Mouse (Mus musculus) neural tube, embryonic 14.5 days (tissue): ENCODE data around the gene Cnih2. TPM values are rescaled to one million over a fixed set of nuclear protein-coding genes. Genes with fewer than 3 reads are reported as not detected.
A peak's percentile ranks its signal among the peaks of the same experiment; 100 is the strongest.

ENCODE experiments used
- ATAC-seq: fragments of 200-750 bp; cut with Nextera tagmentation; 2 replicates; pipeline ENCODE4 v1.8.0; 2017; ENCODE audit warnings: low read depth, mild to moderate bottlenecking, moderate TSS enrichment, moderate library complexity
- H3K27ac ChIP-seq: fragments of 300-500 bp; sonication (generic); 2 replicates; pipeline ENCODE4 v1.5.1; 2014; ENCODE audit warnings: low read depth, mild to moderate bottlenecking, control low read depth, low read length, moderate library complexity, mixed read lengths
- H3K27me3 ChIP-seq: fragments of 300-500 bp; sonication (generic); 2 replicates; pipeline ENCODE4 v1.6.1; 2014; ENCODE audit warnings: low read length; ENCODE audit not compliant: control insufficient read depth, insufficient read depth
- H3K36me3 ChIP-seq: fragments of 300-500 bp; sonication (generic); 2 replicates; pipeline ENCODE4 v1.6.1; 2014; ENCODE audit warnings: low read length, mixed read lengths; ENCODE audit not compliant: control insufficient read depth, insufficient read depth
- H3K4me1 ChIP-seq: fragments of 300-500 bp; sonication (generic); 2 replicates; pipeline ENCODE4 v1.6.1; 2014; ENCODE audit warnings: low read length; ENCODE audit not compliant: control insufficient read depth, insufficient read depth
- H3K4me2 ChIP-seq: fragments of 300-500 bp; sonication (generic); 2 replicates; pipeline ENCODE4 v1.6.1; 2014; ENCODE audit warnings: mild to moderate bottlenecking, low read depth, low read length, control low read depth
- H3K4me3 ChIP-seq: fragments of 300-500 bp; sonication (generic); 2 replicates; pipeline ENCODE4 v1.5.1; 2014; ENCODE audit warnings: low read depth, low read length, control low read depth, mixed read lengths
- H3K9ac ChIP-seq: fragments of 300-500 bp; sonication (generic); replicated peaks from 2 replicates; pipeline ENCODE4 v1.6.1; 2014; ENCODE audit warnings: low read depth, mild to moderate bottlenecking, control low read depth, low read length, mixed read lengths
- H3K9me3 ChIP-seq: fragments of 300-500 bp; sonication (generic); 2 replicates; pipeline ENCODE4 v1.6.1; 2016; ENCODE audit warnings: low read length; ENCODE audit not compliant: control insufficient read depth
- WGBS: fragments of 180-500 bp; shearing (Covaris S2); extraction: QIAGEN DNeasy Blood & Tissue Kit; methylation state at CpG from one replicate; pipeline ENCODE4 v1.1.7; 2014; 5-methylcytosine and 5-hydroxymethylcytosine counted together
- polyA plus RNA-seq: library from polyadenylated mRNA; unstranded; fragments of >200 nt; fragmentation: Nextera tagmentation; extraction: Ambion mirVana; gene quantifications from 2 replicates; pipeline ENCODE4 v1.2.1, GENCODE M21; 2014

The Cnih2 gene
- polyA plus RNA-seq, 1 experiment from 2014 or later: 499 TPM

- Histone ChIP-seq H3K9me3 (no peaks in the 10 kb centered on the region), H3K4me1 (no peaks in the 10 kb centered on the region), H3K4me2 (no peak overlapping the region), H3K4me3 (no peak overlapping the region), H3K36me3 (peaks cover 10% of the 10 kb centered on the region; the same call in 1 of the 2 replicates), H3K27me3 (peaks cover 30% of the 10 kb centered on the region), H3K27ac (no peak overlapping the region), H3K9ac (no peak overlapping the region)
- WGBS: 58% methylated on average over 17 of the region's 17 CpGs
- ATAC-seq: no peak
These were observed 45.5 kb downstream of the Cnih2 start for GRCm38 (mm10) chr19:5052853-5053252.

DNA sequence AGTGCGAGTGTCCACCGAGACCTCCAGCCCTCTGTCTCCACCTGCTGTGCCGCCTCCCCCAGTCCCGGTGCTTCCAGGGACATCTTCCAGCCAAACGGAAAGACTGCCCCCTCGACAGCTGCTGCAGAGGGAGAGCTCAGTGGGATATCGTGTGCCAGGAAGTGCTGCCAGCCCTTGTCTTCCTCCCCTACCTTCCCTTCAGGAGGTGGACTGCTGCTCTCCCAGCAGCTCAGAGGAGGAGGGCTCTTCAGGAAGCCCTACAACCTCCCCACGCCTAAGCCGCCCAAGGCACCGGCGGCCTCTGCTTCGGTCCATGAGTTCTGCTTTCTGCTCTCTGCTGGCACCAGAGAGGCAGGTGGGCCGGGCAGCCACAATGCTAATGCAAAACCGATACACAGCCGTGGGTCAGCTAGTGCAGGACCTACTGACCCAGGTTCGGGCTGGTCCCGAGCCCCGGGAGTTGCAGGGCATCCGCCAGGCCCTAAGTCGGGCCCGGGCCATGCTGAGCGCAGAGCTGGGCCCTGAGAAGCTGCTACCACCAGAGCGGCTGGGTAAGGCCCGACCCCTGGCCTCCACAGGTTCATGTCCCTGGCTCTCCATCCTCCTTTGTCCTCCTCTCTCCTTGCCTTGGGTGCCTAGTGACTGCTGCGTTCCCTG is 46.0 kb downstream of the Cnih2 start:
- WGBS: 30% methylated on average over 23 of the region's 25 CpGs
- no peaks in the 10 kb centered on the region for H3K9me3 ChIP-seq
- no peak overlapping the region for H3K4me2 ChIP-seq
- H3K4me1 ChIP-seq: no peaks in the 10 kb centered on the region
- H3K27ac ChIP-seq: no peak overlapping the region
- no peak for ATAC-seq
- no peak overlapping the region for H3K9ac ChIP-seq
- no peak overlapping the region for H3K4me3 ChIP-seq
- peaks cover 30% of the 10 kb centered on the region for H3K27me3 ChIP-seq
- H3K36me3 ChIP-seq: peaks cover 16% of the 10 kb centered on the region; the same call in 1 of the 2 replicates

GRCm38 (mm10) chr19:5051515-5051914 is 46.8 kb downstream of the Cnih2 start:
- H3K4me3 ChIP-seq: no peak overlapping the region
- H3K36me3 ChIP-seq: peaks cover 21% of the 10 kb centered on the region; the same call in 1 of the 2 replicates
- no peak overlapping the region for H3K27ac ChIP-seq
- 37% methylated on average over 3 of the region's 3 CpGs for WGBS
- no peak overlapping the region for H3K4me2 ChIP-seq
- peaks cover 30% of the 10 kb centered on the region for H3K27me3 ChIP-seq
- H3K4me1 ChIP-seq: no peaks in the 10 kb centered on the region
- no peak for ATAC-seq
- no peak overlapping the region for H3K9ac ChIP-seq
- H3K9me3 ChIP-seq: no peaks in the 10 kb centered on the region

DNA sequence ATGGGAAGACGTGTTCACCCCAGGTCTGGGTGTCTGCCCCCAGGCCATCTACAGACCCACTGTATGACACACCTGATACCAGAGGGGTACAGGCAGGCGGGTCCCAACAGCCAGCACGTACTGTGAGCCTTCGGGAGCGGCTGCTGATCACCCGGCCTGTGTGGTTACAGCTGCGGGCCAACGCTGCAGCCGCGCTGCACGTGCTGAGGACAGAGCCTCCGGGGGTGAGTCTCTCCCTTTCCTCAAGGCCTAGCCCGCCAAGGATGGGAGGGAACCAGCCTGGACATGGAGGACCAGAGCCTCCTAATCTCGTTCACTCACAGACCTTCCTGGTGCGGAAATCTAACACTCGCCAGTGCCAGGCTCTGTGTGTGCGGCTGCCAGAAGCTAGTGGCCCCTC is 47.3 kb downstream of the Cnih2 start:
- H3K9me3 ChIP-seq: no peaks in the 10 kb centered on the region
- H3K4me3 ChIP-seq: peak overlapping the region; percentile 2; the same call in 1 of the 2 replicates
- WGBS: 14% methylated on average over 17 of the region's 17 CpGs
- no peak overlapping the region for H3K4me2 ChIP-seq
- H3K9ac ChIP-seq: no peak overlapping the region
- no peak for ATAC-seq
- no peaks in the 10 kb centered on the region for H3K4me1 ChIP-seq
- H3K27ac ChIP-seq: no peak overlapping the region
- H3K27me3 ChIP-seq: peaks cover 30% of the 10 kb centered on the region
- H3K36me3 ChIP-seq: peaks cover 26% of the 10 kb centered on the region

DNA sequence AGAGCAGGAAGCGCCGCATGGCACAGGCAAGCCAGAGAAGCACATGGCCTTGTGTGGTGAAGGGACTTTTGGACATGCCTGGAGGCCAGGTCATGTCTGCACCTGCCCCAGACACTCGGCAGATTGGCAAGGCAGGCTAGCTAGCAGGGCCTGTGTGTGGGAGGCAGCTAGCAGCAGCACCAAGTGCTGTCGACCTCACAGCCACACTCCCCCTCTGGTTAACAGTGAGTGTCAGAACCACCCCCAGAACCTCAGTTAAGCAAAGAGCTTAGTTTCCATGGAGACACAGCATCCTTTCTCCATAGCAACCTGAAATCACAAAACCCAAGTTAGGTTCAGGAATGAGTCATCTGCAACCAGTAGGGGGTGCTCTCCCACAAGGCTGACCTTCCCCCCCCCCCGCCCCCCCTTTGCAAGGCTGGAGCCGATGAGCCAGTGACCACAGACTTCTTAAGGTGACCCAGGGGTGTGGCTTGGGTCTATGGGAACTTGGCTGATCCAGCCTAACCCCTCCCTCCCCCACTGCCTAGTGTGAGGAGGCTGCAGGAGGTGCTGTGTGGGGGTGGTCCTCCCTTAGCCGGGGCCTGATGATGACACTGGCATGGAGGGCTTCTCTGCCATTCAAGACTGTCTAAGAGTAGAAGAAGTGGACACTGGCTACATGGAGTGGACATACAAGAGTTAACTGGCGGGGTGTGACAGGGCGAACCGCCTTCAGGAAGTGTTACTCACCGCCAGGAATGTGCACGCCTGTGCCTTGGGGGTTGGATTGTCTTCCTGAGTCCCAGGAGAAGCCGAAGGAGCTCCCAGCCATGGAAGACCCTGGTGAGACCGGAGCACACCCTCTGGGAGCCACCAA is 48.0 kb downstream of the Cnih2 start, which contains the start of gene Rin1:
Gene Rin1, plus strand, starts transcription at position 435 of the 859 bp plus-strand sequence.
- H3K4me1 ChIP-seq: no peaks in the 10 kb centered on the region
- H3K27ac ChIP-seq: no peak within 1 kb of the TSS
- 21% methylated on average over 14 of the region's 14 CpGs for WGBS
- peaks cover 27% of the 10 kb centered on the region for H3K36me3 ChIP-seq
- H3K27me3 ChIP-seq: peaks cover 30% of the 10 kb centered on the region
- peak; percentile 29; the same call in 1 of the 2 replicates for ATAC-seq
- H3K4me3 ChIP-seq: peak within 1 kb of the TSS; percentile 2; the same call in 1 of the 2 replicates
- no peaks in the 10 kb centered on the region for H3K9me3 ChIP-seq
- peak within 1 kb of the TSS; percentile 21; the same call in 1 of the 2 replicates for H3K9ac ChIP-seq
- H3K4me2 ChIP-seq: no peak within 1 kb of the TSS

- no peak overlapping the region for H3K27ac ChIP-seq
- no peak overlapping the region for H3K4me3 ChIP-seq
- ATAC-seq: no peak
- H3K36me3 ChIP-seq: peaks cover 27% of the 10 kb centered on the region
- no peak overlapping the region for H3K4me2 ChIP-seq
- H3K9ac ChIP-seq: no peak overlapping the region; the same call in 1 of the 2 replicates
- no peaks in the 10 kb centered on the region for H3K4me1 ChIP-seq
- H3K9me3 ChIP-seq: no peaks in the 10 kb centered on the region
- WGBS: 82% methylated on average over 6 of the region's 6 CpGs
- peaks cover 30% of the 10 kb centered on the region for H3K27me3 ChIP-seq
These were observed 49.0 kb downstream of the Cnih2 start for GRCm38 (mm10) chr19:5049325-5049724.

- H3K4me3 ChIP-seq: no peak overlapping the region
- H3K4me2 ChIP-seq: no peak overlapping the region
- no peaks in the 10 kb centered on the region for H3K9me3 ChIP-seq
- WGBS: 88% methylated on average over 14 of the region's 14 CpGs
- peaks cover 28% of the 10 kb centered on the region for H3K27me3 ChIP-seq
- H3K4me1 ChIP-seq: no peaks in the 10 kb centered on the region
- H3K36me3 ChIP-seq: peaks cover 27% of the 10 kb centered on the region
- H3K27ac ChIP-seq: no peak overlapping the region
- H3K9ac ChIP-seq: no peak overlapping the region
- ATAC-seq: no peak
These were observed 49.9 kb downstream of the Cnih2 start for GRCm38 (mm10) chr19:5048138-5049056.

- H3K9ac ChIP-seq: no peak overlapping the region
- H3K27ac ChIP-seq: no peak overlapping the region
- 78% methylated on average over 4 of the region's 4 CpGs for WGBS
- peaks cover 12% of the 10 kb centered on the region for H3K4me1 ChIP-seq
- no peaks in the 10 kb centered on the region for H3K9me3 ChIP-seq
- H3K27me3 ChIP-seq: 0 out of 2 replicates have a peak, but pooled peaks cover 3% of the 10 kb centered on the region
- H3K4me2 ChIP-seq: no peak overlapping the region
- ATAC-seq: no peak
- peaks cover 35% of the 10 kb centered on the region for H3K36me3 ChIP-seq
- no peak overlapping the region for H3K4me3 ChIP-seq
These were observed 52.8 kb downstream of the Cnih2 start for GRCm38 (mm10) chr19:5045531-5045930.
